Mouse (Mus musculus) ES-E14 (cell line): Measurements from ENCODE around the gene Azin2. TPM values are rescaled to one million over a fixed set of nuclear protein-coding genes. Genes with fewer than 3 reads are reported as not detected.

ENCODE experiments used
- DNase-seq: peaks from one replicate; pipeline ENCODE4 v3.0.0-alpha.2; 2013; ENCODE audit warnings: low read depth, low spot score
- H3K27ac ChIP-seq: 2 replicates; pipeline ENCODE4 v1.5.1; 2012; ENCODE audit warnings: low read depth, mild to moderate bottlenecking, low read length, moderate library complexity, mixed read lengths; ENCODE audit not compliant: poor library complexity, insufficient read depth, severe bottlenecking
- H3K36me3 ChIP-seq: 2 replicates; pipeline ENCODE4 v1.6.1; 2012; ENCODE audit warnings: mild to moderate bottlenecking, low read length, moderate library complexity, mixed read lengths; ENCODE audit not compliant: control insufficient read depth, poor library complexity, insufficient read depth, severe bottlenecking
- H3K4me1 ChIP-seq, 2 experiments: fragments of 150-350 bp in 1 of 2; sonication (generic) in 1 of 2; 2 replicates each; pipeline ENCODE4 v1.6.1; 2012; ENCODE audit warnings: low read length in 2 of 2, mild to moderate bottlenecking in 1 of 2, mixed read lengths in 1 of 2; ENCODE audit not compliant: control insufficient read depth in 2 of 2, insufficient read depth in 2 of 2, poor library complexity in 1 of 2
- H3K4me3 ChIP-seq, 2 experiments: fragments of 150-350 bp in 1 of 2; sonication (generic) in 1 of 2; 2 replicates each; pipeline ENCODE4 v1.5.1; 2012; ENCODE audit warnings: low read length in 2 of 2, low read depth in 1 of 2, mild to moderate bottlenecking in 1 of 2, mixed read lengths in 1 of 2; ENCODE audit not compliant: insufficient read depth in 1 of 2, poor library complexity in 1 of 2, severe bottlenecking in 1 of 2
- H3K9ac ChIP-seq: 2 replicates; pipeline ENCODE4 v1.6.1; 2012; ENCODE audit warnings: low read depth, mild to moderate bottlenecking, low read length, mixed read lengths; ENCODE audit not compliant: poor library complexity, insufficient read depth, severe bottlenecking
- H3K9me3 ChIP-seq: fragments of 150-350 bp; sonication (generic); 2 replicates; pipeline ENCODE4 v1.6.1; 2012; ENCODE audit warnings: low read depth, mild to moderate bottlenecking, low read length; ENCODE audit not compliant: control insufficient read depth, insufficient read depth
- CHD2 ChIP-seq: IDR thresholded peaks from 2 replicates; pipeline ENCODE4 v1.6.1; 2014; ENCODE audit warnings: mild to moderate bottlenecking, low read depth, low read length, inconsistent platforms
- HCFC1 ChIP-seq: IDR thresholded peaks from 2 replicates; pipeline ENCODE4 v1.6.1; 2012; ENCODE audit warnings: low read length, inconsistent platforms, borderline replicate concordance; ENCODE audit not compliant: insufficient read depth
- MAFK ChIP-seq: IDR thresholded peaks from 2 replicates; pipeline ENCODE4 v1.6.1; 2014; ENCODE audit warnings: mild to moderate bottlenecking, low read depth, low read length, inconsistent platforms; ENCODE audit not compliant: insufficient read depth
- ZC3H11A ChIP-seq: IDR thresholded peaks from 2 replicates; pipeline ENCODE4 v1.6.1; 2012; ENCODE audit warnings: low read depth, mild to moderate bottlenecking, inconsistent platforms, low read length, borderline replicate concordance
- ZNF384 ChIP-seq: IDR thresholded peaks from 2 replicates; pipeline ENCODE4 v1.6.1; 2012; ENCODE audit warnings: low read depth, low read length, inconsistent platforms
- in situ Hi-C, 2 experiments: fragments of 600-800 bp; cut with MboI; formaldehyde crosslinking; loops; one replicate each; pipeline ENCODE4 v1.15.1; 2025; ENCODE audit warnings: low sequenced_read_pairs in 2 of 2, inconsistent platforms in 1 of 2; ENCODE audit not compliant: unreplicated experiment in 2 of 2
- total RNA-seq: library from RNA; depleted of rRNA; stranded (reverse); fragments of 300-350 nt; gene quantifications from 2 replicates; pipeline ENCODE4 v1.2.3, GENCODE M21; 2012

Azin2 gene
- total RNA-seq, 1 experiment = 16.0 TPM

- Histone ChIP-seq H3K9me3 (no peaks in the 10 kb centered on the region), H3K27ac (no peak overlapping the region), H3K9ac (no peak overlapping the region), H3K36me3 (no peaks in the 10 kb centered on the region), H3K4me3 (no peak overlapping the region), H3K4me1 (peaks cover 7 to 13% of the 10 kb centered on the region in 2 experiments; a peak in 3 of 4 replicates)
- no peak for DNase-seq
- TF ChIP-seq HCFC1 = no peak
- no peak for TF ChIP-seq CHD2
- no peak for TF ChIP-seq ZNF384
- no peak for TF ChIP-seq ZC3H11A
- no peak for TF ChIP-seq MAFK
- in situ Hi-C loops = no loop called here
Measured at GRCm38 (mm10) chr4:128969607-128970416, 7.6 kb upstream of the Azin2 start.

DNA sequence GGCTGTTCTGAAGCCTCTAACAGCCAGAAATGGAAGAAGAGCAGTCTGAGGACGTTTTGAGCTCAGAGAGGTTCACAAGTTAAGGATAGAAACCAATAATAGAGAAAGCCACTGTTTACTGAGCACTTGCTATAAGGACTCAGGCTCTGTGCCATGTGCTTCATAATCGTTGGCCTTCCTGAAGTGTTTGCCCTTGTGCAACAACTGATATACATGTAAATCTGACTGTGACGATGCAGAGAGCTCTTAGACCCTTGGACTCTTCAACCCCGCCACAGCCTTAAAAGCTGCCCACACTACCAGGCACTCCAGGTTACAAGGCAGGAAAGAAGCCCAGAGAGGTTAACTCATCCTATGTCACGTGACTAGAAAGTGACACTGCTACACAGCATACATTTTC is 6.8 kb upstream of the Azin2 start:
- no peak overlapping the region for H3K9ac ChIP-seq
- H3K4me1 ChIP-seq = peaks cover 2 to 13% of the 10 kb centered on the region in 2 experiments; a peak in 2 of 4 replicates
- TF ChIP-seq ZC3H11A (no peak), MAFK (no peak), ZNF384 (no peak), HCFC1 (no peak), CHD2 (no peak)
- no peaks in the 10 kb centered on the region for H3K9me3 ChIP-seq
- in situ Hi-C loops = no loop called here
- no peak for DNase-seq
- H3K4me3 ChIP-seq = no peak overlapping the region
- H3K27ac ChIP-seq = no peak overlapping the region
- no peaks in the 10 kb centered on the region for H3K36me3 ChIP-seq

DNA sequence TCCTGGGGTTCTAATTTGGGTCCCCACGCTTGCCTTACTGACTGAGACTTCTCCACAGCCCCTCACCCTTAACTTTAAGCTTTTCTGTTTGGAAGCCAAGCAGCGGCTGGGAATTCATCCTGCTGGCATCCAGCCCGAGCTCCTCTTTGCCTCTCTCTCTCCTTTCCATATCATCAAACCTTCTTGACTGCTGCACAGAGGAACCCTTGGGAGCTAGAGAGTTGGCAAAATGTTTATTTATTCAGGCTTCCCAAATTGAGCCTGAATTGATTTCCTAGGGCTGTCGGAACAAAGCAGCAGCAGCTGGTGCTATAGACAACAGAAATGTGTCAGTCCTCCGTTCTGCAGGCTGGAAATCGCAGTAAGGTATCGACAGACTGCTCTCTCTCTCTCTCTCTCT is 4.5 kb upstream of the Azin2 start:
- in situ Hi-C loops = no loop called here
- Histone ChIP-seq H3K9me3 (no peaks in the 10 kb centered on the region), H3K9ac (no peak overlapping the region), H3K4me3 (no peak overlapping the region), H3K36me3 (no peaks in the 10 kb centered on the region), H3K4me1 (peaks cover 2 to 8% of the 10 kb centered on the region in 2 experiments; a peak in 2 of 4 replicates), H3K27ac (no peak overlapping the region)
- DNase-seq = no peak
- TF ChIP-seq HCFC1 = no peak
- TF ChIP-seq ZC3H11A = no peak
- no peak for TF ChIP-seq MAFK
- no peak for TF ChIP-seq CHD2

DNA sequence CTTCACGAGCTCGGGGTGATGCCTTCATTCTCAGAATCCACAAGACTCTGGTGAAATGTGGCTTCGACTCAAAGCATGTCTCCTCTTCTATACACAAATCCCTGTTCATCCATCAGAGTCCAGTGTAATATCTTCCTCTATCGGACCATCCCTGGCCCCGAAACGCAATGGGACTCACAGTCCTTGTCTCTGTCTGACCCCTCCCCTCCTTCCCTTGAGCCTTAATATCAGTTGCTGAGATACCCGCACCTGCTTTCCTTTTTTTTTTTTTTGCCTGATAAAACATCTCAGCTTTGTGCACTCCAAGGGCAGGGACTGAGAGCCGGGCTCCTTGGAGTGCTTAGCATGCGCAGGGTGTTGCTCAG is 666 bp upstream of the Azin2 start:
- H3K9ac ChIP-seq = peak overlapping the region; percentile 1; the same call in 1 of the 2 replicates
- no peaks in the 10 kb centered on the region for H3K9me3 ChIP-seq
- no peak for TF ChIP-seq MAFK
- no peak for TF ChIP-seq ZC3H11A
- TF ChIP-seq ZNF384 = 0 out of 2 replicates have a peak, but pooled peaks have one; percentile 4
- no peak for TF ChIP-seq HCFC1
- TF ChIP-seq CHD2 = no peak
- peaks cover 0 to 18% of the 10 kb centered on the region in 2 experiments; a peak in 2 of 4 replicates for H3K4me1 ChIP-seq
- peaks cover 5% of the 10 kb centered on the region; the same call in 1 of the 2 replicates for H3K36me3 ChIP-seq
- no peak for DNase-seq
- H3K4me3 ChIP-seq = peak overlapping the region; percentile 81 to 91
- in situ Hi-C loops = no loop called here
- no peak overlapping the region for H3K27ac ChIP-seq
